Mouse (Mus musculus) heart, embryonic 16.5 days (tissue): Measurements from ENCODE around the gene Gm7879. TPM values are rescaled to one million over a fixed set of nuclear protein-coding genes. Genes with fewer than 3 reads are reported as not detected.

Experiments
- polyA plus RNA-seq: library from polyadenylated mRNA; unstranded; fragments of >200 nt; fragmentation: Nextera tagmentation; extraction: Ambion mirVana; gene quantifications from 2 replicates; pipeline ENCODE4 v1.2.1, GENCODE M21; 2015

Gm7879 gene
- polyA plus RNA-seq, 1 experiment from 2014 or later: 1.1 TPM

Other genes with a start within 250 kb of the Gm7879 start
- 2.3 and 2.8 TPM in 2 replicates for gene Bst1, start 94.3 kb upstream of the Gm7879 start, polyA plus RNA-seq
- gene Fbxl5, start 91.5 kb upstream of the Gm7879 start, polyA plus RNA-seq: 48.6 and 50.3 TPM in 2 replicates
- 17.4 and 18.0 TPM in 2 replicates for gene Cd38, start 44.6 kb upstream of the Gm7879 start, polyA plus RNA-seq
- 5.0 and 5.3 TPM in 2 replicates for gene Fgfbp1, start 68.6 kb downstream of the Gm7879 start, polyA plus RNA-seq
- gene Prom1, start 188.9 kb downstream of the Gm7879 start, polyA plus RNA-seq: 8.0 and 8.1 TPM in 2 replicates